Mouse (Mus musculus): ENCODE measurements around the gene Dazap1.

The Dazap1 gene

DNA sequence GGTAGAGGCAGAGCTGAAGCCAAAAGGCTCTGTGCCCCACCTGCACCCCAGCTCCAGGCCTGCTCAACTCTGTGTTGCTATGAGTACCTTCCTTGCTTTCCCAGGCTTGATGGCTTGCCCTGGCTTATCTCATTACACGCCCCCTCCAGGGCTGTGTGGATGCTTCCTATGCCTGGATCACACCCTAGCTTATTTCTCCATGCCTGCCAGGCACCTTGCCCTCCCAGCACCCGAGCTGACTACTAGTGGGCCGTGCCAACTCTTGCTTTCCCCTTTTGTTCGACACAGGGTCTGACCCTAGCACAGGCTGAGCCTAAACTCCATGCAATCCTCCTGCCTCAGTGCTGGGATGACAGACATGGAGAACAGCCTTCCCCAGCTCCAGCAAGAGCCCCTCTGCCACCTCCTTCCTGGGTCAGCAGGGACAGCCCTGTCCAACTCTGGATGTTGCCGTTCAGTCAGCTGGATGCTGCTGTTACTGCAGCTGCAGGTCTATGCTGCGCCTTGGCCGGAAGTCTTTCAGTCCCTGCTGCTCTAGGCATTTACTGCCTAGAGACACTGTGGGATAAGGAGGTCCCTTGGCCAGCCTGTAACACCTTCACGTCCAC, 36.3 kb downstream of the Dazap1 start:
- DNase-seq (ENCODE audit: low read depth, low spot score), result no peak

DNA sequence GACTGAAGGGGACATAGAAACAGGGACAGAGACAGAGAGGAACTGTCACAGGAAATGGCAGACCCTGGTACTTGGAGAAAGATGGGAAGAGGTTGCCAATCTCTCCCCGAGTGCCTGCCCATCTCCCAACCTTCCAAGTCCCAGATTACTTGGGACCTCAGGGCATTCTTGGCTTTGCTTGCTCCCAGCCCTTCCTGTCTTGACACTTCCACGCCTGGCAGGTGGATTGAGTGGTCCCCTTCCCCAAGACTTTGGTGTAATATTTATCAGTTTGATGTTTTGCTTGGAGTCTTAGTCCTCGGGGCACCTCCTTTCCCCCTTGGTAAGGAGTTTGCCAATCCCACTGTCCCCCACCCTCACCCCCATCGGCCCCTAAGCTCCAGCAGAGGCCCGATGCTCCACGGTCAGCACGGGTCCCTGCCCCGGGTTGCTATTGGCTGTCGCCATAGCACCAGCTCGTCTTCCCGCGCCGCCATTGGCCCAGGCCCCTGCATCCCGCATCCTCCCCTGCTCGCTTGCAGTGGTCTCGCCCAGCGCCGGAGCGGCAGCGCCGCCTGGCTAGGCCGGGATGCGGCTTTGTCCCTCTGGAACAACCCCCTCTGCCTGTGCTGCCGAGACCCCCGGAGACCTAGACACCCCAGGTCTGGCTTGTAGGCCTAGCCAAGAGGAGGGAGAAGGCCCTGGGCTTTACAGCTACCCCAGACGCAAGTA, 37.4 kb downstream of the Dazap1 start:
- DNase-seq (ENCODE audit: low read depth, low spot score), result no peak

DNA sequence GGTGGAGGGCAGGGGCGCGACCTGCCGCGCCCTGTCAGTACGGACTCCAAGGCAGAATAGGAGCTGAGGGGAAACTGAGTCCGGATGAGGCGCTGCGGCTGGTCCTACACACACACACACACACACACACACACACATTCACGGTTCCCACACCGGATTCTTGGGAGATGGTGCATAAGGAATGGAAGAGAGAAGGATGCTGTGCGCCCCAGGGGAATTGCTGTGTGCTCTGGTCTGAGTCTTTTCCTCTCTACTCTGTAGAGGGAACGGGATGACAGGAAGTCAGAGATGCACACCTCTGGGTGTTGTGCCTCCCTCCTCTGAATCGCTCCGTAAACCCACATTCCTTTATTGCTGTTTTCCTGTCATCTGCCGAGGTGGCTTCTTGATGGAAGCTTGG, 38.0 kb downstream of the Dazap1 start:
- no peak for DNase-seq (ENCODE audit: low read depth, low spot score)

DNA sequence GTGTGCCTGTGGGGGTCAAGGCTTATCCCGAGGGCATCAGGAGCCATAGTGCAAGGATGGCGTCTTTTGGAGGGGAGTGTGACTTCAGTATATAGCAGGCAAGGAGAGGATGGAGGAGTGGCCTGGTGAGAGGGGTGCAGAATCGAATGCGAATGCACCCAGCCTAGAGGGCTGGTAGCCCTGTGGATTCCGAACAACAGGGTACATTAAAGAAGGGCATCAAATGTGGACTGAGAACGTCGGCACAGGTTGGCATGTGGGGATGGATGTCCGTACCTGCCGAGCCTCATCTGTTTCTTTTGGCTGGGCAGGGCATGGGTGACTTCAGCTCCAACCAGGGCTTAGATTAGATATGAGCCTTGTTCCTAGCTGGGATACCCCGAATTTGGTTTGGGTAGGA, 38.5 kb downstream of the Dazap1 start:
- DNase-seq (ENCODE audit: low read depth, low spot score), result no peak

DNA sequence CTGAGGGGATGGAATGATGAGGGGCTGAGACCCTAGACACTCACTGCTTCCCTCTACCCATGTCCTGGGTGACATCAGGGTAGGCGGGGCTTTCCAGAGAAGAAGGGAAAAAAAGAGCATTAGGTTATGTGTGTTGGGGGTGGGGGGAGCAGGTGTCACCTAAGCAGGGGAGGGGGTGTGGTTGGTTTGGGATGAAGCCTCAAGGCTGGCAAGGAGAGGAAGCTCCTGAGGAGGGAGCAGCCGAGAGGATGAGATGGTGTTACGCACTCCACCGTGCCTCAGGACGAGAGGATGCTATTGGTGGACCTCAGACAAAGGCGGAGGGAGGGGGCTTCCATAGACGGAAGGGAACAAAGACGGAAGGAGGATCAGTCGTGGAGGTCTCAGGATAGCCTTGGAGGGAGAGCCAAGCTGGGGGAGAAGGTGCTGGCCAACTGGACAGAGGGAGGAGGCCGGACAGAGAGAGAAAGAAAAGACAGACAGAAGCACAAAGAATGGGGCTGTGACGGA, 39.4 kb downstream of the Dazap1 start:
- no peak for DNase-seq (ENCODE audit: low read depth, low spot score)

DNA sequence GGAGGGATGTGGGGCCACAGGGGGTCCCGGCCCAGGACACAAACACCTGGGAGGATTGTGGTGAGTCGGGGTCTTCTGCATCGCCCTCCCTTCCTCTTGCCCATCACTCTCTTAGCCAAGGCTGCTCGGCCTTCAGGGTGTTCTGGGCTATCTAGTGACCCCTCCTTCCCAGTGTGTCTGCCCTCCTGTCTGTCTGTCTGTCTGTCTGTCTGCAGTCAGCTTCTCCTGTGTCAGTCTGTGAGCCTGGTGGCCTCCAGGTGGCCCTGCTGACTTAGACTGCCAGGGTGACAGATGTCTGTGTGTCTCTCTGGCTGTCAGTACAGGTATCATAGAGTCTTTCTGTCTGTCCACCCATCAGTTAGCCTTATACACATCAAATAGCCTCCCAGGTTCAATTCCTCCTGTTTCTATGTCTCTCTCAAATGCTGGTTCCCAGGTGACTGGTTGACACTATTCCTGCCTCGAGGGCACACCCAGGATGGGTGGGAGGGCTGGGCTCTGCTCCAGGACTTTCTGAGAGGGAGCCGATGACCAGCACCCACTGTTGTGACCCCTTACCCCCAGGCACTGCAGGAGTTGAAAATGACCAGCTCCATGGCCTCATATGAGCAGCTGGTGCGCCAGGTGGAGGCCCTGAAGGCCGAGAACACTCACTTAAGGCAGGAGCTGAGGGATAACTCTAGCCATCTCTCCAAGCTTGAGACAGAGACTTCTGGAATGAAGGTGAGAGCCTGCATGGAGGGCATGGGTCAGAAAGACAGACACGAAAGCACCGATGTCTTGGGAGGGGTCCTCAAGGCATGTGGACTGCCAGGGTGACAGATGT, 40.2 kb downstream of the Dazap1 start:
- no peak for DNase-seq (ENCODE audit: low read depth, low spot score)

DNA sequence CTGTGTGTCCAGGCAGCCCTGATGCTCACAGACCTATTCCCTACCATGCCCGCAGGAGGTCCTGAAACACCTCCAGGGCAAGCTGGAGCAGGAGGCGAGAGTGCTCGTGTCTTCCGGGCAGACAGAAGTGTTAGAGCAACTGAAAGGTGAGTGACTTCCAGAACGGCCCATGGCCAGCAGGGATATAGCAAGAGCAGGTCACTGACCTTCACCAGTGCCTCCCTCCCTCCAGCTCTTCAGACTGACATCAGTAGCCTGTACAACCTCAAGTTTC, 40.7 kb downstream of the Dazap1 start:
- no peak for DNase-seq (ENCODE audit: low read depth, low spot score)

DNA sequence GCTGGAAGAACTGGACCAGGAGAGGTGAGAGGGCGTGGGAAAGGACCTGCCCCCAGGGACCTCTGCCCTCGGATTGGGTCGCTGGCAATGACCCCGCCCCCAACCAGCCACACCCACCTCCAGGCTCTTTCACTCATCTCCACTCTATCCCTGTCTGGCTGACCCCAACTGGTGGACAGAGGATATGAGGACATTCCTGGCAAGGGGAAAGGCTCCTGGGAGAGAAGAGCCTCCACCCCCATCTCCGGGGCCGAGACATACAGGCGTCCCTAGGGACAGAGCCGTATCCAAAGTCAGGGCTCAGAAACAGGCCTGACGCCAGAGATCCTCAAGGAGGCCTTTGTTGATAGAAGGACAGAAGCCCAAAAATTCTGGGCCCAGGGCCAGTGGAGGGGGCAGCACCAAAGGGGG, 41.2 kb downstream of the Dazap1 start:
- no peak for DNase-seq (ENCODE audit: low read depth, low spot score)

DNA sequence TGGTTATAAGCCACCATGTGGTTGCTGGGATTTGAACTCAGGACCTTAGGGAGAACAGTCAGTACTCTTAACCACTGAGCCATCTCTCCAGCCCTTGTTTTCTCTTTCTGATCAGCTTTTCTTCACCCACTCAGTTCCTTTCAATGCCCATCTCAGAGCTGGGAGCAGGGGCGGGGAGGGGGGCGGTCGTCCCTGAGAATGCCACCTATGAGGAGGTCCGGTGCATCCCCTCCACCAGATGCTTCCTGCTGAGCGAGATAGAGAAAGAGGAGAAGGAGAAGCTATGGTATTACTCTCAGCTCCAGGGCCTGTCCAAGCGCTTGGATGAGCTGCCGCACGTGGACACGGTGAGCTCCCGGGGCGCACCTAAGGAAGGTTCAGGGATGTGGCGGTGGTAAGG, 43.2 kb downstream of the Dazap1 start:
- no peak for DNase-seq (ENCODE audit: low read depth, low spot score)

DNA sequence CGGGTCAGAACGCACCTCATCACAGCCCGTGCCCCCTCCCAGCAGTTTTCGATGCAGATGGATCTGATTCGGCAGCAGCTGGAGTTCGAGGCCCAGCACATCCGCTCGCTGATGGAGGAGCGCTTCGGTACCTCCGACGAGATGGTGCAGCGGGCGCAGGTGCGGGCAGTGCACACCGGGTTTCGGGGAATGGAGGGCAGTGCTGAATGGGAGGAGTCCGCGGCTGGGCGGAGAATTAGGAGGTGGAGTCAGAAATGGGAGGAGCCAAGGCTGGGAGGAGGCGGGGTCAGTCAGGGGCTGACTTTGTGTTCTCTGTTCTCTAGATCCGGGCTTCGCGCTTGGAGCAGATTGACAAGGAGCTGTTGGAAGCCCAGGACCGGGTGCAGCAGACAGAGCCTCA, 43.6 kb downstream of the Dazap1 start:
- no peak for DNase-seq (ENCODE audit: low read depth, low spot score)

DNA sequence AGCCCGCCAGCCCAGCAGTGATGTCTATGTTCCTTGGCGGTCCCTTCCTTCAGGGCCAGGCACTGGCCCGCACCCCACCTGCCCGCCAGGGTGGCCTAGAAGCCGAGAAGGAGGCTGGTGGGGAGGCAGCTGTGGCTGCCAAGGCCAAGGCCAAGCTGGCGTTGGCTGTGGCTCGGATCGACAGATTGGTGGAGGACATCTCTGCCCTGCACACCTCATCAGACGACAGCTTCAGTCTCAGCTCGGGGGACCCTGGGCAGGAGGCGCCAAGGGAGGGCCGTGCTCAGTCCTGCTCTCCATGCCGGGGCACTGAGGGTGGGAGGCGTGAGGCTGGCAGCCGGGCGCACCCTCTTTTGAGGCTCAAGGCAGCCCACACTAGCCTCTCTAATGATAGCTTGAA, 50.3 kb downstream of the Dazap1 start:
- DNase-seq (ENCODE audit: low read depth, low spot score), result no peak

DNA sequence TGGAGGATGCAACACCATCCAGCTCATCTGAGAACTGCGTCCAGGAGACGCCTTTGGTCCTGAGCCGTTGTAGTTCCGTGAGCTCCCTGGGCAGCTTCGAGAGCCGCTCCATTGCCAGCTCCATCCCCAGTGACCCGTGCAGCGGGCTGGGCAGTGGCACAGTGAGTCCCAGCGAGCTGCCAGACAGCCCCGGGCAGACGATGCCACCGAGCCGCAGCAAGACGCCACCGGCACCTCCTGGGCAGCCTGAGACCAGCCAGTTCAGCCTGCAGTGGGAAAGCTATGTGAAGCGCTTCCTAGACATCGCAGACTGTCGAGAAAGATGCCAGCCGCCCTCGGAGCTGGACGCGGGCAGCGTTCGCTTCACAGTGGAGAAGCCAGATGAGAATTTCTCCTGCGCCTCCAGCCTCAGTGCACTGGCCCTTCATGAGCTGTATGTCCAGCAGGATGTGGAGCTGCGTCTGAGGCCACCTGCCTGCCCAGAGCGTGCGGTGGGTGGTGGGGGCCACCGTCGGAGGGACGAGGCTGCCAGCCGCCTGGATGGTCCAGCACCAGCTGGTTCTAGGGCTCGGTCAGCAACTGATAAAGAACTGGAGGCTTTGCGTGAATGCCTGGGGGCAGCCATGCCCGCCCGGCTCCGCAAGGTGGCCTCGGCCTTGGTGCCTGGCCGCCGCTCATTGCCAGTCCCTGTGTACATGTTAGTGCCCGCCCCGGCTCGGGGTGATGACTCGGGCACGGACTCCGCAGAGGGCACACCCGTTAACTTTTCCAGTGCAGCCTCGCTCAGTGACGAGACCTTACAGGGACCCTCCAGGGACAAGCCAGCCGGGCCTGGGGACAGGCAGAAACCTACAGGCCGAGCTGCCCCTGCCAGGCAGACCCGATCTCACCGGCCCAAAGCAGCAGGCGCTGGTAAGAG, 51.6 kb downstream of the Dazap1 start:
- DNase-seq (ENCODE audit: low read depth, low spot score), result no peak

DNA sequence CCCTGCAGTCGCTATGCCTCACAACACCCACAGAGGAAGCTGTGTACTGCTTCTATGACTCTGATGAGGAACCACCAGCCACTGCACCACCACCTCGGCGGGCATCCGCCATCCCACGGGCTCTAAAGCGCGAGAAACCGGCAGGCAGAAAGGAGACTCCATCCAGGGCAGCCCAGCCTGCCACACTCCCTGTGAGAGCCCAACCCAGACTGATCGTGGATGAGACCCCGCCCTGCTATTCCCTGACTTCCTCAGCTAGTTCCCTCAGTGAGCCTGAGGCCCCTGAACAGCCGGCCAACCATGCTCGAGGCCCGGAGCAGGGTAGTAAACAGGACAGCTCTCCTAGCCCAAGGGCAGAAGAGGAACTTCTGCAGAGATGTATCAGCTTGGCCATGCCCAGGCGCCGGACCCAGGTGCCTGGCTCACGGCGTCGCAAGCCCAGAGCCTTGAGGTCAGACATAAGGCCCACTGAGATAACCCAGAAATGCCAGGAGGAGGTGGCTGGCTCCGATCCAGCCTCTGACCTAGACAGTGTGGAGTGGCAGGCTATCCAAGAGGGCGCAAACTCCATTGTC, 52.4 kb downstream of the Dazap1 start:
- no peak for DNase-seq (ENCODE audit: low read depth, low spot score)

DNA sequence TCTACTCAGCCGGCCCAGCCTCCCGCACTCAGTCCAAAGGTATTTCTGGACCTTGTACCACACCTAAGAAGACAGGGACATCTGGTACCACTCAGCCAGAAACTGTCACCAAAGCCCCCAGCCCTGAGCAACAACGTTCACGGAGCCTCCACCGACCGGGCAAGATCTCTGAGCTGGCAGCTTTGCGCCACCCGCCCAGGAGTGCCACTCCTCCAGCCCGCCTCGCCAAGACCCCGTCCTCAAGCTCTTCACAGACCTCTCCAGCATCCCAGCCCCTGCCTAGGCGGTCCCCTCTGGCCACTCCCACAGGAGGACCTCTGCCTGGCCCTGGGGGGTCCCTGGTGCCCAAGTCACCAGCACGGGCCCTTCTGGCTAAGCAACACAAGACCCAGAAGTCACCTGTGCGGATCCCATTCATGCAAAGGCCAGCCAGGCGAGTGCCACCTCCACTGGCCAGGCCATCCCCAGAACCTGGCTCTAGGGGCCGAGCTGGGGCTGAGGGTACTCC, 53.3 kb downstream of the Dazap1 start:
- DNase-seq (ENCODE audit: low read depth, low spot score), result no peak

DNA sequence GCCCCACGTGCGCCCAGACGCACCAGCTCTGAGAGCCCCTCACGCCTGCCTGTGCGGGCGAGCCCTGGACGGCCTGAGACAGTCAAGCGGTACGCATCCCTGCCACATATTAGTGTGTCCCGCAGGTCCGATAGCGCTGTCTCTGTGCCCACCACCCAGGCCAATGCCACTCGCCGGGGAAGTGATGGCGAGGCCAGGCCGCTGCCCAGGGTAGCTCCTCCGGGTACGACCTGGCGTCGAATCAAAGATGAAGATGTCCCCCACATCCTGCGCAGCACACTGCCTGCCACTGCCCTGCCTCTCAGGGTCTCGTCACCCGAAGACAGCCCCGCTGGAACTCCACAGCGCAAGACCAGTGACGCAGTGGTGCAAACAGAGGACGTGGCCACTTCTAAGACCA, 54.0 kb downstream of the Dazap1 start:
- no peak for DNase-seq (ENCODE audit: low read depth, low spot score)

DNA sequence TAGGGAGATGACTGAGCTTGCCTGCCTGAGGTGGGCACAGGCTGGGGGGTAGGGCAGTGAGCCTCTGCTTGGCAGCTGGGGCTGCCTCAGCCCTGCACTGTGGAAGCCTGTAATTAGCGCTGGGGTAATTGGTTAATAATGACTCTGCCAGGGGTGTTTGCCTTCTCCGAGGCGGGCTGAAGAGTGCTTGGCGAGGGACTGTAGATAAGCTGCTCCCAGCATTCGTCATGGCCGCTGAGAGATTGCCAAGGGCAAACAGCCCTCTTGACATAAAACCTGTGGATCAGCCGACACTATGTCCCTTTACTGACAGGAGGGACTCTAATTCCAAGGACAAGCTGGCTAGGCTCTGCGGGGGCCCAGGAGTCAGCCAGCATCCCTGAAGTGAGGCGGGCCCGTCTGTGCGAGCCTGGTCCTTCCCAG, 55.1 kb downstream of the Dazap1 start:
- no peak for DNase-seq (ENCODE audit: low read depth, low spot score)

DNA sequence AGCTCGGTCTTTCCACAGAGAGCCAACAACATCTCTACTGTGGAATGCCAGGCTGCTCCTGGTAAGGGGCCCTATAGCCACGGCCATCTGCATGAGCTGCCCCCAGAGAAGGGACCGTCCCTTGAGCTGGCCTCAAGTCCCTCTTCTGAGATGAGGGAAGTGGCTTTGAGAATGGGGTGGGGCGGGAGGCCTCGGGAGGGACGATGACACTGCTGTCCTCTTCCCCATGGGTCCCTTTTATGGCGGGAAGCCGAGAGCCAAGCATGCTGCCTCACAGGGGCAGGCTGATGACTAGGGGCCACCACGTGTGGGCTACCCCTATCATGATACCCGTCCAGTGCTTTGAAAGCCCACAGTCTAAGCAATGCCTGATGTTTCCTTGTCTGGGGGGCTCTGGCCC, 55.7 kb downstream of the Dazap1 start:
- DNase-seq (ENCODE audit: low read depth, low spot score), result no peak

DNA sequence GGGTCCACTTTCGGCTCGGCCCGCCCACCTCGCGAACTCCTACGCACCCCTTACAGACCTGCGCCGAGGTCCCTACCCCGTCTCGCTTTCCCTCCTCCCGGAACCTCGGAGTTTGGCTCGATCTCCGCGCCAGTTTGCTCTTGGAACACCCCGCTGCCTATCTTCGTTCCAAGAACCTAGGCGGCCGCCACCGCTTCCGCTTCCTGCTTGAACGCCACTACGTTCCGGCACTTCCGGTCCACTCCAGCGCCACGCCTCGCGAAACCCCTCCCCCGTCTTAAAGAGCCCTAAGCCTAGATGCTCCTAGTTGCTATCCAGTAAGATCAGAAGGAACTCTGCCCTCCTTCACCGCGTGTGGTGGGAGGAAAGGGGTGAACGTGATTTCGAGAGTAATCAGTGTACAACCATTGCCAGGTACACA, 59.1 kb downstream of the Dazap1 start, which contains the start of gene 2310011J03Rik:
TSS of gene 2310011J03Rik (minus strand) at position 198 of the 421 bp plus-strand sequence.
- DNase-seq (ENCODE audit: low read depth, low spot score), result peak; percentile 80

DNA sequence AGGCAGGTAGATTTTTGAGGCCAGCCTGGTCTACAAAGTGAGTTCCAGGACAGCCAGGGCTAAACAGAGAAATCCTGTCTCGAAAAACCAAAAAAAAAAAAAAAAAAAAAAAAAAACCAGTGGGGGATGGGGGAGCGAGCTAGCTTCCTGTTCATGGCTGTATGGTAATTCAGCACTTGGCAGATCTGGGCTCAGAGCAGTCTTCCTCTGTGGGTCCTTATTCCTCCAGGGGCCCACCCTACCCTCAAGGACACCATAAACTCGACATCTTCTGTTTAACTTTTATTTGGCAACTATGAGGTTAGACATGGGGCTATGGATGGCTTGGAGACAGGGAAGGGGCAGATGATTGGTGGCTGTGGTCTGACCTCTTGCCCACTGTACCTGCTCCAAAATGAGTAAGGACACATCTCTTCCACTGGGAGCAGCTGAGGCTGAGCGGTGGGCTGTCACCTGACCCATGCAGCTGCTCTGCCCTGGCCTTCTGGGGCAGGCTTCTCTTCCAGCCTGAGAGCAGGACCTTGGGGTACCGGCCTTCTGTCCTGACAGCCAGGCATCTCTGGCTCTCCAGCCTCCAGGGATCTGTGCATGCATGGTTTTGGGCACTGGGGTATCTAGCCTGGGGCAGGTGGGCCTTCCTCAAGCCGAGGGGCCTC, 59.9 kb downstream of the Dazap1 start:
- no peak for DNase-seq (ENCODE audit: low read depth, low spot score)

All from c-Kit-negative CD71-positive TER-119-positive erythroid progenitor cells, embryonic 14.5 days (primary cell).